Mouse (Mus musculus): Measurements from ENCODE around the gene Tas1r2. TPM values are rescaled to one million over a fixed set of nuclear protein-coding genes. Genes with fewer than 3 reads are reported as not detected.
A peak's percentile ranks its signal among the peaks of the same experiment; 100 is the strongest.

Tas1r2 gene
- total RNA-seq, 2 experiments from 2014 or later, result not detected

DNA sequence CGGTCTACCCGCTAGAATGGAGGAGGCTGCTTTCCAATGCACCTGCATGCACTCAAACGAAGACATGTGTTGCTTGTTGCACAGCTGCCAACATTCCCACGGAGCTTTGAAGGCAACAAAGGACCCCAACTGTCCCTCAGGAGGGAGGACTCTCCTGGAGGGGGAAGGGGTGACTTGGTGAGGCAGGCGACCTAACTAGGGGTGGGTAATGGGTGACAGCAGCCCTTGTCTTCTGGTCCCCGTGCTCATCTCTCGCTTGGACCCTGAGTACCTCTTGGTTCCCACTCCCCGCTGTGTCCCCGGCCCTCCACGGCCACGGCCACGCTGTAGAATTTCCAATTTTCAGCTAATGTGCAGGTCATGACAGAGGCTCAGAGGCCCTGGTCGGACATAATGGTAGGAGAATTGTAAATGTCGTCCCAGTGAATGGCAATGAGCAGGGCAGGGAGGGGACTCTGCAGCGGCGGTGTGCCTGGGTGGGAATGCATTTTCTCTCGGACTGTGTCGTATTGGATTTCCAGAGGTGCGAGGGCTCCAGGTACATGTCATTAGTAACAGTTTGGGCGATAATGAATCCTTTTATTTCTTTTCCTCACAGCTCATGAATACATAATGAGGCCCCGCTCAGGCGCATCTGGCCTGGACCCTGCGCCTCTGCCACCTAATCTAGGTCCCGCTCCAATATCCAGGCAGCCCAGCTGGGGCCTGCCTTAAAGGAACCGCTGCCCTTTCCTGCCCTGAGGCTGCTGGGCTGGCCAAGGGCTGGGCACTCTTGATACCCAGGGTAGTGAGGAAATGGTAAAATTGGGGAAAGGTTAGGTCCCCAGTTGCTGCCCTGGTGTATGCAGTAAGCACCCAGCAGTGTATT, 57.4 kb downstream of the Tas1r2 start:
- no peak for DNase-seq

GRCm38 (mm10) chr4:139715241-139715932, 62.0 kb downstream of the Tas1r2 start:
- DNase-seq, result no peak

DNA sequence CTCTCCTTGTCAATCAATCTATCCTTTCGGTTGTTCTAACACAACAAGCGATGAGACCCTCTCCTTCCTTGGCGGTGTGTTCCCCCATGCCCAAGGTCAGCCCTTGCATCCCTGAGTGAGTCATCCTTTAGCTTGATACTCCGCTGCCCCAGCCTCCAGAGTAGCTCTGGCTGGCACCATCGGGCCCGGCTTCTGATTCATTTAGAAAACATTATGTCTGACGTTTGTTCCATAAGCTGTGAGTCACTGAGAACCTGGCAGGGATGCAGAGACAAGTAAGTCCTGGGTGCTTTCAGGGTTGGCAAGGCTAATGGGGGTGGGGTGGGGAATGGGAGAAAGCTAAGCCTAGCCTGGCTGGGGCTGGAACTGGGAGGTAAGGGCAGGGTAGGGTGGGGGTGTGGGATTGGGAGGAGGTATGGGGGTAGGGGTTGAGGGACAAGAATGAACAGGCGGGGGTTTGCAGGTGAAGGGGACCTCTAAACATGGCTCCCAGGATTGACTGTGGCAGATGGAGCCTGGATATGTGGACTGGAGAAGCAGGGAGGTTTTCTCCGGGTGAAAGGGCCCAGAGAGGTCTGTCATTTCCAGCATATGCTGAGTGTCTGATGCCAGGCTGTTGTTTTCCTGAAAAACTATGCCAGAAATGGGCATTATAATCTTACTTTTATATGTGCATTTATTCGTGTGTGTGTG, 63.3 kb downstream of the Tas1r2 start:
- peak; percentile 27 to 31 for DNase-seq

GRCm38 (mm10) chr4:139718978-139719377, 65.6 kb downstream of the Tas1r2 start:
- no peak for DNase-seq

Small RNAs within 50 kb of the gene (microRNA-seq; reads per million reads assigned to microRNA genes)
- 1.7 to 3.0 reads per million in 2 experiments for gene Mir7020

Other genes starting within 250 kb of the Tas1r2 start
- gene Iffo2, start 123.0 kb upstream of the Tas1r2 start, total RNA-seq (2021), result 10 to 100 TPM; 15.3 to 18.0 TPM
- gene Gm21969, start 50.4 kb upstream of the Tas1r2 start, total RNA-seq (2021), result not detected
- 10 to 100 TPM; 19.0 to 20.1 TPM for gene Aldh4a1, start 30.7 kb upstream of the Tas1r2 start, total RNA-seq (2021)
- gene Pax7, start 180.0 kb downstream of the Tas1r2 start, total RNA-seq (2021), result under 1 TPM in 1 of 2 experiments, not detected in 1; 0.05 TPM

Data from layer of hippocampus, postnatal 36 days (tissue).